In the genomic region with DNA sequence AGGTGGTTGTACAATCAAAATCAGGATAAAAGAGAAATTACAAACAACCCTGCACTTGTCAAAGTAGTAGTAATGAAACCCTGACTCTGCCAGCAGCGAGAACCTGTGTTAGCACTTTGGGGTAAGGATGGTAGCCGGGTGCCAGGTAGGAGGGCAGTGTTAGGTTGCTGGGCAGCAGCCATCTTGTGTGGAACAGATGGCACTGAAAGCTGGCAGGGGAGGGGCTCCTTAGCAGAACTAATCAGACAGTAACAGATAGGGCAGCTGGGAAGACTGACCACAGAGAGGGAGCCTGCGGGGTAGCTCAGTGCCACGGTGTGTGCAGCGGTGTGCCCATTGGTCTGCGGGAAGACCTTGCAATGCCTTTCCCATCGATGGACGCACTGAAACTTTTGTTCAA, we compare ENCODE assay signal across 7 mouse cellular contexts.
DNase-seq lines count a peak whose midpoint lies in the region; ATAC-seq and TF ChIP-seq lines count a peak whose summit lies in the region.

No protein-coding gene starts in this region.

- H3K4me3 ChIP-seq in midbrain, embryonic 12.5 days = no peak overlapping the region

- H3K27me3 ChIP-seq in midbrain, embryonic 12.5 days = peaks cover 6% of the 10 kb centered on the region

- peak overlapping the region; percentile 46; the same call in 1 of the 2 replicates for H3K27ac ChIP-seq in midbrain, embryonic 12.5 days (replicated peaks)

- no peaks in the 10 kb centered on the region for H3K9me3 ChIP-seq in midbrain, embryonic 12.5 days

- H3K9ac ChIP-seq in midbrain, embryonic 12.5 days (replicated peaks) = no peak overlapping the region

- TF ChIP-seq POLR2A in brain, embryonic 14.5 days (IDR thresholded peaks at IDR 0.05; ENCODE audit: borderline replicate concordance, extremely low read depth, insufficient read depth, insufficient read length, poor library complexity, severe bottlenecking) = no peak

- ATAC-seq in midbrain, embryonic 12.5 days (ENCODE audit: low FRiP score, low read depth) = peak; percentile 87

- H3K36me3 ChIP-seq in midbrain, embryonic 12.5 days = no peaks in the 10 kb centered on the region

- no peak overlapping the region for H3K4me2 ChIP-seq in midbrain, embryonic 12.5 days (replicated peaks)

- WGBS in midbrain, embryonic 12.5 days = 71% methylated on average over 8 of the region's 8 CpGs

- H3K4me1 ChIP-seq in midbrain, embryonic 12.5 days = peaks cover 16% of the 10 kb centered on the region

- DNase-seq in brain, embryonic 14.5 days (ENCODE audit: low read depth) = peak; percentile 92
- peak; percentile 91 for DNase-seq in cerebellum, adult 8-10 months
- peak; percentile 60 for DNase-seq in gastrocnemius, postnatal 14 days
- no peak for DNase-seq in urinary bladder, postnatal 36 days (ENCODE audit: low spot score in 2 of 2)
- DNase-seq in heart, adult 18-20 months = no peak
- DNase-seq in heart, postnatal 36 days = no peak

- intact Hi-C loops in gastrocnemius, postnatal 14 days (cut with DNase I; ENCODE audit: low total_unique reads) = no loop called here
- intact Hi-C loops in heart, postnatal 36 days (cut with DNase I) = no loop called here

- TF ChIP-seq CTCF in brain, embryonic 14.5 days (IDR thresholded peaks at IDR 0.05; ENCODE audit: borderline replicate concordance, extremely low read depth, insufficient read depth, insufficient read length) = no peak

Comparison
In these comparisons a context has a peak if more than half of its experiments do, and no peak if none do; other contexts are left out.
1. DNase-seq: peak in brain, embryonic 14.5 days (single experiment), cerebellum, adult 8-10 months (single experiment) and gastrocnemius, postnatal 14 days (single experiment); none in urinary bladder, postnatal 36 days (0 of 2), heart, adult 18-20 months (0 of 2) and heart, postnatal 36 days (0 of 2).